Mouse (Mus musculus) right cerebral cortex, postnatal 36 days (tissue): ENCODE data around the gene Kcnk7.

Source experiments
- DNase-seq, 2 experiments: peaks; one replicate each; pipeline ENCODE4 v3.0.0; 2022; ENCODE audit warnings: low spot score in 2 of 2, mixed read lengths in 1 of 2

The Kcnk7 gene

DNA sequence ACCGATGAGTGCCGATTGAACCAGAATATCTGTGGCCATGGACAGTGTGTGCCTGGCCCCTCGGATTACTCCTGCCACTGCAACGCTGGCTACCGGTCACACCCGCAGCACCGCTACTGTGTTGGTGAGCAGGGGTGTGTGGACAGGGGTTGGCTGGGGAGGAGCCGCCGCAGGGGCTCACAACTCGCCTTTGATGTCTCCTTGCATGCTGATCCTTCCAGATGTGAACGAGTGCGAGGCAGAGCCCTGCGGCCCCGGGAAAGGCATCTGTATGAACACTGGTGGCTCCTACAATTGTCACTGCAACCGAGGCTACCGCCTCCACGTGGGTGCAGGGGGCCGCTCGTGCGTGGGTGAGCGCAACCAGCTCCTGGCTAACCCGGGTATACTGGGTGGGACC, 46.8 kb downstream of the Kcnk7 start:
- no peak for DNase-seq

DNA sequence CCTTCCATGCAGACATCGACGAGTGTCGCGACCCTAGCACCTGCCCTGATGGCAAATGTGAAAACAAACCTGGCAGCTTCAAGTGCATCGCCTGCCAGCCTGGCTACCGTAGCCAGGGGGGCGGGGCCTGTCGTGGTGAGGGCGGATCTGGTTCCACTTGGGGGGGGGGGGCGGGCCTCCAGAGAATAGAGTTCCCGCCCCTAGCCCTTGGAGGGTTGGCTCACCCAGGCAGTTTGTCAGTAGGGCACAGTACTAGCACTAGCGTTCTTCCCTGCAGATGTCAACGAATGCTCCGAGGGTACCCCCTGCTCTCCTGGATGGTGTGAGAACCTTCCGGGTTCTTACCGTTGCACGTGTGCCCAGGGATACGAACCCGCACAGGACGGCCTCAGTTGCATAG, 47.6 kb downstream of the Kcnk7 start:
- DNase-seq: no peak

DNA sequence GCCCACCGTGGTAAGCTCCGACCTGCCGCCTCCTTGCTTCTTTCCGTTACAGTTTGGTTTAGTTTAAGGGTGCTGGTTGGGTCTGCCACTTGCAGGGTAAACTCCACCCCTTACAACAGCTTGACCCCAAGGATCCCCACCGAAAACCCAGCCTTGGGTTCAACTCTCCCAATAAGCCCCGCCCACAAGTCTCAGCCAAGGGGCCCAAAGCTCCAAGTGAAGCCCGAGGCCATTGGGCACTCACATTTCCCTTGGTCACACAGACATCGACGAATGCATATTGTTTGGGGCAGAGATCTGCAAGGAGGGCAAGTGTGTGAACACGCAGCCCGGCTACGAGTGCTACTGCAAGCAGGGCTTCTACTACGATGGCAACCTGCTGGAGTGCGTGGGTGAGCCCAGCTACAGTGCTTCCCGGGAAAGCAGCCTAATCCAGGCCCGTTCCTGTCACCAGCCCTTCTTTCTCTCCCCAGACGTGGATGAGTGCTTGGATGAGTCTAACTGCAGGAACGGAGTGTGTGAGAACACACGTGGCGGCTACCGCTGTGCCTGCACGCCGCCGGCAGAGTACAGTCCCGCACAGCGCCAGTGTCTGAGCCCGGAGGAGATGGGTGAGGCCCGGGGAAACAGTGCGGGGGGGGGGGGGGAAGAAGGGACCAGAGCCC, 52.3 kb downstream of the Kcnk7 start:
- DNase-seq: peak; percentile 85 to 89
